Mouse (Mus musculus) cerebellum, adult 11 months (tissue): ENCODE data around the gene Mylk2.

Experiments
- DNase-seq: peaks from one replicate; pipeline ENCODE4 v3.0.0; 2022

The Mylk2 gene

GRCm38 (mm10) chr2:152914310-152915120 lies 3.4 kb downstream of the Mylk2 start:
- DNase-seq = peak; percentile 85

- DNase-seq = no peak
These were observed 4.3 kb downstream of the Mylk2 start for GRCm38 (mm10) chr2:152915453-152915852.

- no peak for DNase-seq
These were observed 5.0 kb downstream of the Mylk2 start for GRCm38 (mm10) chr2:152916111-152916510.

GRCm38 (mm10) chr2:152917671-152918070 lies 6.5 kb downstream of the Mylk2 start:
- DNase-seq = no peak

GRCm38 (mm10) chr2:152922376-152922775 lies 11.2 kb downstream of the Mylk2 start:
- no peak for DNase-seq

GRCm38 (mm10) chr2:152923621-152924020 lies 12.5 kb downstream of the Mylk2 start:
- peak; percentile 57 for DNase-seq

- no peak for DNase-seq
These were observed 13.0 kb downstream of the Mylk2 start for GRCm38 (mm10) chr2:152924128-152924527.

GRCm38 (mm10) chr2:152924543-152924942 lies 13.4 kb downstream of the Mylk2 start:
- no peak for DNase-seq

GRCm38 (mm10) chr2:152925189-152925872 lies 14.2 kb downstream of the Mylk2 start:
- no peak for DNase-seq

GRCm38 (mm10) chr2:152926896-152927295 lies 15.7 kb downstream of the Mylk2 start:
- DNase-seq = no peak

GRCm38 (mm10) chr2:152927371-152927770 lies 16.2 kb downstream of the Mylk2 start:
- DNase-seq = no peak

GRCm38 (mm10) chr2:152928219-152928987 lies 17.3 kb downstream of the Mylk2 start:
- DNase-seq = no peak

- DNase-seq = no peak
These were observed 17.8 kb downstream of the Mylk2 start for GRCm38 (mm10) chr2:152928988-152929370.

GRCm38 (mm10) chr2:152930276-152930675 lies 19.1 kb downstream of the Mylk2 start:
- DNase-seq = no peak

- no peak for DNase-seq
These were observed 20.5 kb downstream of the Mylk2 start for GRCm38 (mm10) chr2:152931456-152932160.

GRCm38 (mm10) chr2:152933048-152933447 lies 21.9 kb downstream of the Mylk2 start, which contains the start of gene Foxs1:
Gene Foxs1, minus strand, starts transcription at chr2:152933208.
- DNase-seq = no peak

GRCm38 (mm10) chr2:152933614-152934013 lies 22.5 kb downstream of the Mylk2 start:
- peak; percentile 53 for DNase-seq

GRCm38 (mm10) chr2:152939846-152940245 lies 28.7 kb downstream of the Mylk2 start:
- DNase-seq = no peak

- no peak for DNase-seq
These were observed 30.0 kb downstream of the Mylk2 start for GRCm38 (mm10) chr2:152941106-152941505.

GRCm38 (mm10) chr2:152941776-152942175 lies 30.6 kb downstream of the Mylk2 start:
- DNase-seq = no peak

GRCm38 (mm10) chr2:152942898-152943515 lies 31.9 kb downstream of the Mylk2 start:
- DNase-seq = no peak

GRCm38 (mm10) chr2:152943568-152943967 lies 32.4 kb downstream of the Mylk2 start:
- no peak for DNase-seq
